Mouse (Mus musculus) hindbrain, postnatal 0 days (tissue): ENCODE measurements around the gene Lsr. TPM values are rescaled to one million over a fixed set of nuclear protein-coding genes. Genes with fewer than 3 reads are reported as not detected.

Experiments used
- ATAC-seq: fragments of 200-750 bp; cut with Nextera tagmentation; 2 replicates; pipeline ENCODE4 v1.8.0; 2017; ENCODE audit warnings: mild to moderate bottlenecking, moderate TSS enrichment, moderate library complexity
- DNase-seq: peaks from one replicate; pipeline ENCODE4 v3.0.0-alpha.2; 2015; ENCODE audit warnings: low spot score
- H3K27ac ChIP-seq: fragments of 300-500 bp; sonication (generic); 2 replicates; pipeline ENCODE4 v1.5.1; 2014; ENCODE audit warnings: mild to moderate bottlenecking
- H3K27me3 ChIP-seq: fragments of 300-500 bp; sonication (generic); 2 replicates; pipeline ENCODE4 v1.6.1; 2014; ENCODE audit warnings: low read length, mixed read lengths; ENCODE audit not compliant: insufficient read depth
- H3K36me3 ChIP-seq: fragments of 300-500 bp; sonication (generic); 2 replicates; pipeline ENCODE4 v1.6.1; 2014; ENCODE audit warnings: low read length, mixed read lengths; ENCODE audit not compliant: insufficient read depth
- H3K4me1 ChIP-seq: fragments of 300-500 bp; sonication (generic); 2 replicates; pipeline ENCODE4 v1.6.1; 2014; ENCODE audit warnings: antibody characterized with exemption, low read length, mixed read lengths; ENCODE audit not compliant: insufficient read depth
- H3K4me2 ChIP-seq: fragments of 300-500 bp; sonication (generic); 2 replicates; pipeline ENCODE4 v1.6.1; 2014; ENCODE audit warnings: low read depth, mild to moderate bottlenecking, low read length, moderate library complexity, mixed read lengths
- H3K4me3 ChIP-seq: fragments of 300-500 bp; sonication (generic); 2 replicates; pipeline ENCODE4 v1.5.1; 2014; ENCODE audit warnings: low read length
- H3K9ac ChIP-seq: fragments of 300-500 bp; sonication (generic); replicated peaks from 2 replicates; pipeline ENCODE4 v1.6.1; 2014; ENCODE audit warnings: mild to moderate bottlenecking, low read length, moderate library complexity, mixed read lengths
- H3K9me3 ChIP-seq: fragments of 300-500 bp; sonication (generic); 2 replicates; pipeline ENCODE4 v1.6.1; 2016; ENCODE audit warnings: low read length, mixed read lengths
- CTCF ChIP-seq: IDR thresholded peaks from 2 replicates; pipeline ENCODE4 v1.5.1; 2016; ENCODE audit warnings: antibody characterized with exemption, control low read depth, low read depth
- WGBS: fragments of 180-500 bp; shearing (Covaris S2); extraction: QIAGEN DNeasy Blood & Tissue Kit; methylation state at CpG from one replicate; pipeline ENCODE4 v1.1.7; 2014; 5-methylcytosine and 5-hydroxymethylcytosine counted together
- polyA plus RNA-seq: library from polyadenylated mRNA; unstranded; fragments of >200 nt; fragmentation: Nextera tagmentation; extraction: Ambion mirVana; gene quantifications from 2 replicates; pipeline ENCODE4 v1.2.1, GENCODE M21; 2015
- total RNA-seq: library from RNA; depleted of rRNA; stranded (reverse); fragments of >200 nt; gene quantifications from 2 replicates; pipeline ENCODE4 v1.2.3, GENCODE M21; 2014

The Lsr gene
- total and polyA plus RNA-seq, 2 experiments from 2014 or later = 25.3 to 28.8 TPM

DNA sequence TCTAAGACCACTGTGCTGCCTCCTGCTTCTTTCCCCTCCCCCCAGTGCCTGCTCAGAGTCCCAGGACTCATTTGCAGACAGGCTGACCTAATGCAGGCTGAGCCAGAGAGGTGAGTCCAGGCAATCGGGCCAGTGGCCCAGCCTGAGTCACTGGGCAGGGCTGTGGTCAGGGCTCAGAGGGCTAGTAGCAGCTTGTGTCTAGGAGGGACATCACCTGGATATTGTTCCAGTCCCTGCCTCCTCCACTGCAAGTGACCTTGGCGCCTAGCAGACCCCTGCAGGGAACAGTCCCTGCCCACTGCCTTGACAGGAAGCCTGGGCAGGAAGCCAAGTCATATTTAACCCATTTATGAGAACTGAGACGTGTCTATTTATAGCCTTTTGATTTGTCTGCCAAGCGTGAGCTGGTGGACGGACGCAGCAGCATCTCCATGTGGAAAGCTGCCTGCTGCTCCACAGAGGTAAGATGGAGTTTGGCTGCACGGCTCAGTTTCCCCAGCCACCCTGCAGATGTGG, 27.3 kb upstream of the Lsr start:
- H3K9me3 ChIP-seq = no peaks in the 10 kb centered on the region
- 26% methylated on average over 7 of the region's 7 CpGs for WGBS
- H3K4me2 ChIP-seq = no peak overlapping the region
- no peaks in the 10 kb centered on the region for H3K36me3 ChIP-seq
- no peak overlapping the region for H3K9ac ChIP-seq
- no peak for TF ChIP-seq CTCF
- H3K27me3 ChIP-seq = no peaks in the 10 kb centered on the region
- H3K4me1 ChIP-seq = no peaks in the 10 kb centered on the region
- ATAC-seq = peak; percentile 58; the same call in 1 of the 2 replicates
- no peak overlapping the region for H3K4me3 ChIP-seq
- H3K27ac ChIP-seq = no peak overlapping the region; the same call in 1 of the 2 replicates
- peak; percentile 75 for DNase-seq

DNA sequence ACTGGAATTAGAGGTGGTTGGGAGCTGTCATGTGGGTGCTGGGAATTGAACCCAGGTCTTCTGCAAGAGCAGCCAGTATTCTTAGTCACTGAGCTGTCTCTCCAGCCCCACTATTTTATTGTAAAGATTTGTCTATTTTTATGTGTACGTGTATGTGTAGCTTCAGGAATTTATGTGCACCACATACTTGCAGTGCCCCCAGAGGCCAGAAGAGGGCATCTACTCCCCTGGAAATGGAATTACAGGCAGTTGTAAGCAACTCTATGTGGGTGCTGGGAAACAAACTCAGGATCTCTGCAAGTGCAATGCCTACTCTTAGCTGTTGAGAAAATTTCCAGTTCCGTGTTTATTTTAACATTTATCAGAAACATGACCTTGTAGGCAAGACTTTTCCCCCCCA, 23.2 kb upstream of the Lsr start:
- Histone ChIP-seq H3K36me3 (no peaks in the 10 kb centered on the region), H3K4me1 (no peaks in the 10 kb centered on the region), H3K27ac (no peak overlapping the region), H3K9ac (no peak overlapping the region), H3K27me3 (no peaks in the 10 kb centered on the region), H3K4me3 (no peak overlapping the region), H3K9me3 (no peaks in the 10 kb centered on the region), H3K4me2 (no peak overlapping the region)
- DNase-seq = no peak
- no peak for ATAC-seq
- 0 out of 2 replicates have a peak, but pooled peaks have one; percentile 4 for TF ChIP-seq CTCF
- 92% methylated on average over 2 of the region's 2 CpGs for WGBS

DNA sequence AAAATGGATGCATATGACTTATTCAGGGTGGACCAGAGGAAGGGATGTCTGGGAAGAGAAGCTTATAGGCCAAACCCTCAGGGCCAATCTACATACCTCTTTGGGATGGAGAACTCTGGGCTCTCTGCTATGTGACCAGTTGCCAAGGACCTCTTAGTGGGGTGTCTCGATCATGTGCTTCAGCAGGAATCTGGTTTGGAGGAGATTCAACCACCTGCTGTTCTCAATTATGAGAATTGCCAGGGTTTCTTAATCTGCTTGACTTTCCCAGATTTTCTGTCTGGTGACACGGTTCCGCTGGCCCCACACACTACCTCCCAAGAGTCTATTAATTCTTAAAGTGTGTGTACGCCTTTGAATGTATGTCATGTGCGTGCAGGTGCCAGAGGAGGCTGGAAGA, 20.7 kb upstream of the Lsr start:
- Histone ChIP-seq H3K27ac (no peak overlapping the region), H3K4me2 (no peak overlapping the region), H3K4me1 (no peaks in the 10 kb centered on the region), H3K9ac (no peak overlapping the region), H3K4me3 (no peak overlapping the region), H3K36me3 (no peaks in the 10 kb centered on the region), H3K9me3 (no peaks in the 10 kb centered on the region), H3K27me3 (no peaks in the 10 kb centered on the region)
- TF ChIP-seq CTCF = no peak
- ATAC-seq (no peak), DNase-seq (peak; percentile 26)
- 55% methylated on average over 5 of the region's 5 CpGs for WGBS

DNA sequence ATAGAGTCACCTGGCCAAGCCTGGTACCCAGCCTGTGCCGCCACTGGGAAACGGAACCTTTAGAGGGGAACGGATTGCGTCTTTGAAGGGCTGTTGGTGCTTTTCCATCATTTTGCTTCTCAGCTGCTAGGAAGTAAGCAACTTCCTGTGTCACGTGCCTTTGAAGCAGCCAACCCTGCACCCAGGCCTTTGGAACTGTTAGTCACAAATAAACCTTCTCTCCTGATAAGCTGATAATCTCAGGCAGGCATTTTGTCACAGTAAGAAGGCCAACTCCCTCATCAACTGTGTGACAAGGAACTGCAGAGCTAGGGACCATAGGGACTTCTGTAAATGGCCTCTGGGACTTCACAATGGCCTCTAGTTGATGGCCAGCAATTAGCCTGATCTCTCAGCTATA, 18.9 kb upstream of the Lsr start:
- no peak for TF ChIP-seq CTCF
- H3K27ac ChIP-seq = no peak overlapping the region
- no peaks in the 10 kb centered on the region for H3K27me3 ChIP-seq
- H3K9ac ChIP-seq = no peak overlapping the region
- no peaks in the 10 kb centered on the region for H3K4me1 ChIP-seq
- H3K4me2 ChIP-seq = no peak overlapping the region
- ATAC-seq = no peak
- no peaks in the 10 kb centered on the region for H3K36me3 ChIP-seq
- H3K4me3 ChIP-seq = no peak overlapping the region
- DNase-seq = no peak
- WGBS = 82% methylated on average over 5 of the region's 5 CpGs
- H3K9me3 ChIP-seq = no peaks in the 10 kb centered on the region

DNA sequence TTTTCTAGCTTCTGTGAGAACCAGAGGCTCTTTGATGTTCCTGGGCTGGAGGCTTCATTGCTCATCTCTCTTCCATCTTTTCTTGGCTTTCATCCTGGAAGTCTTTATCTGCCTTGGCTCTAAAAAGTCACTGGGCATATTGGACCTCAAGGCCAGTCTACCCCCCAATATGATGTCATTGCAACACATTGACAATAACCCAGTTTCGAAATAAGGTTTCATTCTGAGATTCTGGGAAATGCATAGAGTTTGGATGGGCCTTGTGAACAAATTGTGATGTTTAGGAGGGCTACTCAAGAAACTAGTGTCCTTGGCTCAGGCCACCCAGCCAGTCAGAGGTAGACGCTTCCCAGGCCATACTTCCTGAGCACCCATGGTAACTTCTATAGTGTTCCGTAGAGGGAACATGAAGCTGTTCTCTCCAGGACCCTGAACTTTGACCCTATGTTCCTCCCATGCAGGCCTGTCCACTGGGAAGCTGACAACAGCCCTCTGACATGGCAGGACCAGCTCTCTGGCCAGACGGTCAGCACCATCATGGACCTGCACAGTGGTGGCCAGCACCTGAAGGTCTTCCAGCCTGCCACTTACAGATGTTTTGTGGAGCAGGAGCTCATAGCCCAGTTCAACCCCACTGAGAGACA, 15.4 kb upstream of the Lsr start:
- no peak overlapping the region for H3K9ac ChIP-seq
- ATAC-seq (no peak), DNase-seq (no peak)
- no peak overlapping the region for H3K4me2 ChIP-seq
- no peaks in the 10 kb centered on the region for H3K4me1 ChIP-seq
- no peaks in the 10 kb centered on the region for H3K27me3 ChIP-seq
- 81% methylated on average over 4 of the region's 4 CpGs for WGBS
- no peak overlapping the region for H3K27ac ChIP-seq
- H3K4me3 ChIP-seq = no peak overlapping the region
- TF ChIP-seq CTCF = no peak
- H3K36me3 ChIP-seq = no peaks in the 10 kb centered on the region
- H3K9me3 ChIP-seq = no peaks in the 10 kb centered on the region

DNA sequence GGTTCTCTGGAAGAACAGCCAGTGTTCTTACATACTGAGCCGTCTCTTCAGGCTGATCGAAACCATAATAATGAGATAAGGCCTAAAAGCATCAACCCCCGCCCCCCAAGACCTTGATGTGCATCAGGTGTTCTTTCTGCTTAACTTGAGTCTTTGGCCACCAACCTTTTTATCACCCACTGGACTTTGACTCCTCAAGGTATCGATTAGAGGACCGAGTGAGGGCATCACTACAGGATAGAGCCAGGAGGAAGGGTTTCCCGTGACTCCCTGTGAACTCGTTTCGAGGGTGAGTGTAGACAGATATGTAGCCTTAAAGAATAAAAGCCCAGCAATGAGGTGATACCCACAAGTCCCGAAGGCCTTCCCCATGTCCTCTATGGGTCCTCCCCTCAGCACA, 12.1 kb upstream of the Lsr start:
- 92% methylated on average over 9 of the region's 9 CpGs for WGBS
- no peak overlapping the region for H3K27ac ChIP-seq
- no peak for TF ChIP-seq CTCF
- DNase-seq = no peak
- no peaks in the 10 kb centered on the region for H3K27me3 ChIP-seq
- ATAC-seq = no peak
- no peak overlapping the region for H3K9ac ChIP-seq
- no peak overlapping the region for H3K4me3 ChIP-seq
- no peaks in the 10 kb centered on the region for H3K4me1 ChIP-seq
- H3K36me3 ChIP-seq = no peaks in the 10 kb centered on the region
- H3K9me3 ChIP-seq = no peaks in the 10 kb centered on the region
- H3K4me2 ChIP-seq = no peak overlapping the region

DNA sequence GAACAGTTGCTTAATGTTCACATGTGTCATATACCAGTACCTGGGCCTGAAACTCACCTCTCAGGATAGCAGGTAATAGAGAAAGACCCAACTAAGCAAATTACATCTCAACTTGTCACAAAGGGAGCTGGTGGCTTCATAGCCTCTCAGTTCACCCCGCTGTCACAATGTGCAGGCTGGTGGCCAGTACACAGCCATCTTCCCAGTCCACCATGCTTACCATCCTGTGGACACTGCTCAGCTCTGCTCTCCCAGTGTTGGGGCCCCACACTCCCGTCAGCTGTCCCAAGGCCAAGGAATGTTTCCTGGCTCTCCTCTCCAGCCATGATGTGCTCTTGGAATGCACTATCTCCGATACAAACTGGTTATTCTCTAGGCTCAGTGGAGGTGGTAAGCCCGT, 8.4 kb upstream of the Lsr start:
- H3K27me3 ChIP-seq = no peaks in the 10 kb centered on the region
- WGBS = 93% methylated on average over 4 of the region's 4 CpGs
- no peaks in the 10 kb centered on the region for H3K9me3 ChIP-seq
- H3K36me3 ChIP-seq = no peaks in the 10 kb centered on the region
- H3K4me1 ChIP-seq = no peaks in the 10 kb centered on the region
- no peak overlapping the region for H3K4me2 ChIP-seq
- ATAC-seq = no peak
- TF ChIP-seq CTCF = no peak
- no peak for DNase-seq
- no peak overlapping the region for H3K27ac ChIP-seq
- H3K4me3 ChIP-seq = no peak overlapping the region
- H3K9ac ChIP-seq = no peak overlapping the region
